Mouse (Mus musculus): Measurements from ENCODE around the gene Sos2. TPM values are rescaled to one million over a fixed set of nuclear protein-coding genes. Genes with fewer than 3 reads are reported as not detected.

Gene Sos2
- total RNA-seq (2021) = 10 to 100 TPM; 49.7 to 55.4 TPM
- long read RNA-seq, experiment 1, full-length matches to known transcripts = 33 of 50 reads
- long read RNA-seq, experiment 1, partial matches to known transcripts = 9 of 50 reads
- long read RNA-seq, experiment 1, other reads (novel, unspliced or antisense) = 8 of 50 reads
- long read RNA-seq, experiment 2, full-length matches to known transcripts = 17 of 33 reads
- long read RNA-seq, experiment 2, partial matches to known transcripts = 10 of 33 reads
- long read RNA-seq, experiment 2, other reads (novel, unspliced or antisense) = 6 of 33 reads

DNA sequence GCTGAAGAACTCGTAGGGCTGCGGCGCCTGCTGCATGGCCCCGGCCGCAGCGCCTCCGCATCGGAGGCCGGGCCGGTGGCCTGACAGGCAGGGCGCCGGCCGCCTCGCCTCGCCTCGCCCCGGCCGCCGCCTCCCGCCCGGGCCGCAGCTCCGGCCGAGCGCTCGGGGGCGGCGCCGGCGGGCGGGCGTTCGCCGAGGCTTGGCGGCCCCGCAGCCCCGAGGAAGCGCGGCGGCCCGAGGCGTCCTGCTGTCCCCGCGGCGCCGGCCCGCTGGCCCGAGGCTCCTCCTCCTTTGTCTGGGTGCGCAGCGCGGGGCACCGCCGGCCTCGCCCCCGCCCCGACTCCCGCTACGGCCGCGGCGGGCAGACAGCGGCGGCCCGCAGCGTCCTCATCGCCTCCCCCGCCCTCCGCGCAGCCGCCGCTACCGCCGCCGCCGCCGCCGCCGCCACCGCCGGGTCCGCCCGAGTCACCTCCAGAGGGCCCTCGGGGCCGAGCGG is at the start of gene Sos2:
Sos2 (minus strand) TSS at position 287 of the 496 bp plus-strand sequence.
- peak; percentile 46 for DNase-seq (ENCODE audit: low spot score)

- DNase-seq (ENCODE audit: low spot score) = no peak
Observed at GRCm38 (mm10) chr12:69730306-69730705, 48.7 kb upstream of the Sos2 start.

DNA sequence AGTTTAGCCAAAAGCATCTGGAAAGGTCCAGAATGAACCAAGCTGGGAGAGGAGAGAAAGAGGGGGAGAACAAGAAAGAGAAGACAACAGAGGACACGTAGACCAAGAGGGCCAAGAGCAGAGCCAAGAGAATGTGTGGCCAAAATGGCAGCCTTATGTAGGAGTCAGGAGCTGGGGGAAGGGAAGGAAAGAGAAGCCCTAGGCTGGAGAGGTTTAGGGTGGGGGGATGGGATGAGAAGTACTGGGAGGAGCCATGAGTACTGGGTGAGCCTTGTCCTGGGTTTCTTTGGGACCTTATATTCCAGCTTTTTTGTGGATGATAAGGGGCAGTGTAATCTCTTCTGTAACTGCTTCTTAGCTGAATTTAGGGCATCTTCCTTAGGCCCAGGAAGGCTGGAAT is 47.6 kb upstream of the Sos2 start:
- DNase-seq (ENCODE audit: low spot score) = no peak

DNA sequence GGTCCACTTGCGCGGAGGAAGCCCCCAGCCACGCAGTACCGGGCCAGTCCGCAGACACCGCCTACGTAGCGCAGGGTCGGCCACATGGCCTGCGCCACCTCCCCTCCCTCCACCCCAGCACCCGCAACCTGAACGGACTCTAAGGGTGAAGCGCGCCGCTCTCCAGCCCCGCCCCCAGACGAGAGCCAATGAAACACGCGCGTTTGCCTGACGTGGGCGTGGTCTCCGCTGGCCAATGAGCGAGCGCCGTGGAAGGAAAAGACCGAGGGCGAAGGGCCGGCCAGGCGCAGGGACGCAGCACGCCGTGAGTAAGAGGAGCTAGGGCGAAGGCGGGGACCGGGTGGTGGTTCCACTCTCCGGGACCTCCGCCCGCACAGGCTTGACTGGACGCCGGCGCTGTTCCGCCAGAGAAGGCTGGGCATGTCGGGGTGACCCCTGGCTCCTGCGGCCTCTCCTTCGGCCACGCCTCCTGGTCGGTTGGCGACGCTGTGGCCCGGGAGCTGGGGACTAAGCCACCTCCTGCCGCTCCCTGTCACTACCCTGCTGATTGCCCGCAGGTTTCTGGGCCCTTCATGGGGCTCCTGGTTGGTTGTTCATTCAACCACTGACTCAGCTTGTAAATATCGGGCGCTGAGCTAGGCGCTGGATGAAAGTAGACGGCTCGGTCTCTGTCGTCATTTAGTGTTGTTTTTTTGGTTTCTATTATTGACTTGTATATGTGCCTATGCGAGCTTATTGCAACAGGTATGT is 43.2 kb upstream of the Sos2 start, which contains the start of the genes L2hgdh and Atp5s:
L2hgdh (minus strand) TSS at position 163 of the 750 bp plus-strand sequence.
Atp5s (plus strand) TSS at position 240 of the 750 bp plus-strand sequence.
- DNase-seq (ENCODE audit: low spot score) = peak; percentile 98

DNA sequence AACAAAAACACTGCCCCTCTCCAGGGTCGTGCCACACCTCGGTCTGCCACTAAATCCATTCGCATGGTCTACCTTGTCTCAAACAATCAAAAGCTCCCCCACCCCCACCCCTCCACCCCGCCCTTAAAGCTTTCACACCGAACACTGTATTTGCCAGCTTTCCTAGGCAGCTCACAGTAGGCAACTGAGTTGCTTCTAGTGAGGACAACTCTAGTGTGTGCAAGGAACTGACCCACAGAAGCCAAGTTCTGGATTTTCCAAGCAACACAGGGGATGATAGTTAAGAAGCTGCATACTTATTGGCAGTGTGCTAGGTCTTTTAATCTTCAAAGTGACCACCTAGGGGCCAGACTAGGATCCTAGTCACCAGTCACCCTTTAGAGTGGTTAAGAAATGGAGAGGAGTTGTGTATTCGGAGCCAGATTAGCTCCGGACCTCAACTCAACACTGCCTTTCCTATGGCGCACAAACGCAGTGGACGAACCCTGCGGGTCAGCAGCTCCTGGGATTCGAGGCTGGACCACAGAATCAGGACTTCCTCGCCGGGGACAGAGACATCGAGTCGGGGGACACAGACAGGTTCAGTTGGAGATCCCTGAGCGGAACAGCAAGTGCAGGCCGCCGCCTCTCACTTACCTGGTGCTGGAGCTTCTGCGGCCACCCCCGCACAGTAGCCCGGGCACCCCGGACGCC is 42.5 kb upstream of the Sos2 start:
- DNase-seq (ENCODE audit: low spot score) = no peak

- no peak for DNase-seq (ENCODE audit: low spot score)
Observed at GRCm38 (mm10) chr12:69723376-69723775, 41.7 kb upstream of the Sos2 start.

GRCm38 (mm10) chr12:69722857-69723256 is 41.2 kb upstream of the Sos2 start:
- DNase-seq (ENCODE audit: low spot score) = no peak

GRCm38 (mm10) chr12:69713628-69714027 is 32.0 kb upstream of the Sos2 start:
- DNase-seq (ENCODE audit: low spot score) = no peak

GRCm38 (mm10) chr12:69704799-69705458 is 23.3 kb upstream of the Sos2 start:
- DNase-seq (ENCODE audit: low spot score) = no peak

GRCm38 (mm10) chr12:69698352-69698751 is 16.7 kb upstream of the Sos2 start:
- no peak for DNase-seq (ENCODE audit: low spot score)

- peak; percentile 62 for DNase-seq (ENCODE audit: low spot score)
Observed at GRCm38 (mm10) chr12:69696746-69697145, 15.1 kb upstream of the Sos2 start.

GRCm38 (mm10) chr12:69693471-69693870 is 11.8 kb upstream of the Sos2 start:
- DNase-seq (ENCODE audit: low spot score) = no peak

DNA sequence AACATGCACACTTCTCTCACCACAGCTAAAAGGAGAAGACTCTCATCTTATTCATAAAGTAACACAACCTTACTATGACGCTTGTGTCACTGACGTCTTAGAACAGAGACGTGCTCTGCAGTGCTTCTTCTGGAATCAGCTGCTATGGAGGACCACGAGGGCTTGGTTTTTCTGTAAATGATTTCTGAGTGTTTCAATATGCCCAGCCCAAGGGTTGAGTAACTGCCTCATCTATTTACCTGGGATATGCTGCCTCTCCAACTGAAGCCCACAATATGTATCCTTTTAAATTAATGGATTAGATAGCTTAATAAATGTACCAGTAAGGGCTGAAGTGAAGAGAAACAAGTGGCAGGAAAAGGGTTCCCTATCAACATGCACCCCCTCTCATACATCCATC is 9.1 kb upstream of the Sos2 start:
- no peak for DNase-seq (ENCODE audit: low spot score)

DNA sequence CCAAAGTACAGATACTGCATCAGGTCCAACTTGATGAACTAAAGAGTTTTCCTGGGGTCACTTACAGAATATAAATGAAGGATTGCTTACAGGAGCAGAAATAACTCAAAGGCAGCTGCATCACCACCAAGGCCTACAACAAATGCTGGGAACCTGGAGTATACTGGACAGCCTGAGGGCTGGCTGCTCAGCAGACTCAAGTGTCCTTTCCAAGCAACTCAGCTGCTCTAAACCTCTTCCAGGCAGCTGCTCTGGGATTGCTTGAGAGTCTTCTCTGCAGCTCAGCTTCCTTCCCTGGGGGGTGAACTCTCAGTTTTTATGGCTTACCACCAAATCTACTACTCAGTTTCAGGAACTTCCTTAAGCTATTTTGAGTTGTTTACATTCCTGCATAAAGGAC is 7.4 kb upstream of the Sos2 start:
- DNase-seq (ENCODE audit: low spot score) = no peak

DNA sequence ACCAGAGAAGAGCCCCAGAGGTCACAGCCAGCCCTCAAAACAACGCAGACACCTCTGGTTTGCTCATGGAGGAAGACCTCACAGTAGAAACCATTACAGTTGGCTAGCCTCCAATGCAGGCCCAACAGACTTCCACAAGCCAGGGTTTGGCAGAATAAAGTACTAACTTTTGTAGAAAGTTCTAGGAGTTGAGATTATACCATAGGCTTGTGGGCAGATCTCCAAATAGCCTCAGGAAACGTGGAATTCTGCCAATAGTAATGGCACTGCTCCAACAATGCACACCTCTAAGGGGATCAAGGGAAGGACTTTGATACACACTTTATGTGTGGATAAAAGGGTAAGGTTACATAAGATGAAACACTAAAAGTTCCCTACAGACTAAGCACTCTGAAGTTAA is 6.7 kb upstream of the Sos2 start:
- no peak for DNase-seq (ENCODE audit: low spot score)

GRCm38 (mm10) chr12:69683537-69683936 is 1.9 kb upstream of the Sos2 start:
- peak; percentile 94 for DNase-seq (ENCODE audit: low spot score)

DNA sequence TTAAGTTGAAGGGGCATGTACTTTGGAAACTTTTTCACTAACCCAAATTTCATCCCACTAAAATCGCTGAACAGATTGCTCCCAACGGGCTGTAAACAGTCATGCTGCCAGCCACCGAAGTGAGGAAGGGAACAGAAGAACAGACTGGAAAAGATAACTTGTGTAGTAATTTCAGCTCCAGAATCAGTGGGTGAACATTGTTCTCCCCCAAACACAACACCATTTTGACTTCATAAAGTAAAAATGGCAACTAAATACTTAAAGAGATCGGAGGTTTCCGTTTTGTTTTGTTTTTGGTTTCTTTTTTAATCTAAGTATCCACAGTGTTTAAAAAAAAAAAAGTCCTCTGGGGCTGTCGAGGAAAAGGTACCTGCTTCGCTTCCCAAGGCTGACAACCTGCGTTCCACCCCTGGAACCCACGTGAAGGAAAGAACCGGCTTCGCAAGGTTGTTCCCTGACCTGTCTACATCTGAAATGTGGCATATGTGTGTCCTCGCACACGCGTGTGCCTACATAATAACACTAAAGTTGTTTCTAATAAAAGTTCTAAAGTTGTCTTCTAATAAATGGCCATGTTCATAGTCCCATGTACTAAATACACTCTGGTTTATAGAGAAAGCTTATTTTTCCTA is 1.3 kb upstream of the Sos2 start:
- DNase-seq (ENCODE audit: low spot score) = peak; percentile 27

GRCm38 (mm10) chr12:69682065-69682787 is 574 bp upstream of the Sos2 start:
- DNase-seq (ENCODE audit: low spot score) = peak; percentile 87

- peak; percentile 41 for DNase-seq (ENCODE audit: low spot score)
Observed at GRCm38 (mm10) chr12:69680635-69681565, 752 bp downstream of the Sos2 start.
